Mouse (Mus musculus) adrenal gland, adult 18-20 months (tissue): Measurements from ENCODE around the gene Mlxipl. TPM values are rescaled to one million over a fixed set of nuclear protein-coding genes. Genes with fewer than 3 reads are reported as not detected.
A peak's percentile ranks its signal among the peaks of the same experiment; 100 is the strongest.
"Not testable (repeated sequence)": the region's sequence is repeated elsewhere in the genome, so short reads cannot be mapped to it uniquely, and the experiment has no call there.

Experiments
- DNase-seq, 2 experiments: peaks; one replicate each; pipeline ENCODE4 v3.0.0; 2021 to 2022; ENCODE audit warnings: low spot score in 2 of 2
- long read RNA-seq, 2 experiments: library from polyadenylated mRNA; stranded (forward); transcript quantifications; one replicate each; pipeline ENCODE4 v2.0.0; 2021
- total RNA-seq, 2 experiments: library from RNA; stranded (reverse); gene quantifications; 1 replicate in 1 of 2; 2 replicates in 1 of 2; pipeline ENCODE4 v1.2.3; 2021

Gene Mlxipl
- total RNA-seq = 100 to 1,000 TPM in 1 of 2 experiments, 10 to 100 TPM in 1; 67.0 to 169 TPM
- long read RNA-seq, experiment 1, partial matches to known transcripts = 57 of 99 reads
- long read RNA-seq, experiment 1, other reads (novel, unspliced or antisense) = 38 of 99 reads
- long read RNA-seq, experiment 2, partial matches to known transcripts = 32 of 49 reads
- long read RNA-seq, experiment 2, other reads (novel, unspliced or antisense) = 15 of 49 reads

DNA sequence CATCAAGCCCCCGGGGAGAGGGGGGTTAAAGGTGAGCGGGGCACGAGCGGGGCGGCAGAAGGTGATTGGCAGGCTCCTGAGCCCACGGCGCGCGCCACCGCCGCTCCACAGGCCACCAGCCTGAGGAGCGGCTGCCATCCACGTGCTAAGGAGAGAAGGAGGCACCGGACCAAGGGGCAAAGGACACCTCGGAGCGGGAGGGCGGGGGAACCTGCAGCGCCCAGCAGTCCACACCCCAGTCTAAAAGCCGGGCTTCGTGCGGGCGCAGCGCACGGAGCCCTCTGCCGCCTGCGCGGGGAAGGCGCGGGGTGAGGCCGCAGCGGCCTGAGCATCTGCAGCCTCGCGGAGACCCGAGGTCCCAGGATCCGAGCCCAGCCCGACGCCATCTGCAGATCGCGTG lies at the start of gene Mlxipl:
Mlxipl (plus strand) TSS at position 238 of the 400 bp plus-strand sequence.
- no peak for DNase-seq

DNA sequence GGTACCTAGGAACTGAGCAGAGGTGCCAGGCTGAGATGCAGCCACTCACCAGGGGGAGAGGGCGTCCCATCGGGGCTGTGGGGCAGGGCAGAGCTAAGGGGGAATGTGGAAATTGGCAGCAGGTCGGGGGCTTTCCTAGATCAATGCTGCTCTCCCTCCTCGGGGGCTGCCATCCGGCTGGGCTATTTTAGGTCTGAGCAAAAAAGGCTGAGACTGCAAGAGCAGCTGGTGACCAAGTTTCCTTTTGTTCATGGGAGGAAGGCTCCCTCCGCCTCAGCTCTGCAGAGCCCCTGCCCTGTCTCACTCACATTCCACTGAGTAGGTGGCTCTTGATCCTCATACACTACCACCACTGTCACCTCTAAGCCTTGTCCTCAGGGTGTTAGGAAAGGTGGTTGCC lies 49.6 kb upstream of the Mlxipl start:
- DNase-seq = no peak

DNA sequence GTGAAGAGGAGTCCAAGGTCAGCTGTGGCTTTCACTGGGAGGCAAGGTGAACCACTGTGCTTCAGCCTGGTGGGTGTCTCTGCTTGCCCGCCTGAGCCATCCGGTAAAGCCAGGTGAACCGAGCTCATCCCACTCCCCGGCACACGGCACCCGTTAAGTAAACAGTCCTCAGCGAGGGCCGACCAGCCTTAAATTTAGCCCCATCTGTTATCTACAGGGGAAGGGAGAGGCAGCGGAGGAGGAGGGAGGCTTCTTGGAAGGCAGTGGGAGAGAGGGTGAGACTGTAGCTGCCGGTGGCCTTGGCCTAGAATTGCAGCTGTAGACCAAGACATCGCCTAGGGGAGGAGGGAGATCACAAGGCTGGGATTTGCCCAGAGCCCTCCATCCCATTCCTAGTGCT lies 48.9 kb upstream of the Mlxipl start:
- peak in 1 of 2 experiments; percentile 48 for DNase-seq

DNA sequence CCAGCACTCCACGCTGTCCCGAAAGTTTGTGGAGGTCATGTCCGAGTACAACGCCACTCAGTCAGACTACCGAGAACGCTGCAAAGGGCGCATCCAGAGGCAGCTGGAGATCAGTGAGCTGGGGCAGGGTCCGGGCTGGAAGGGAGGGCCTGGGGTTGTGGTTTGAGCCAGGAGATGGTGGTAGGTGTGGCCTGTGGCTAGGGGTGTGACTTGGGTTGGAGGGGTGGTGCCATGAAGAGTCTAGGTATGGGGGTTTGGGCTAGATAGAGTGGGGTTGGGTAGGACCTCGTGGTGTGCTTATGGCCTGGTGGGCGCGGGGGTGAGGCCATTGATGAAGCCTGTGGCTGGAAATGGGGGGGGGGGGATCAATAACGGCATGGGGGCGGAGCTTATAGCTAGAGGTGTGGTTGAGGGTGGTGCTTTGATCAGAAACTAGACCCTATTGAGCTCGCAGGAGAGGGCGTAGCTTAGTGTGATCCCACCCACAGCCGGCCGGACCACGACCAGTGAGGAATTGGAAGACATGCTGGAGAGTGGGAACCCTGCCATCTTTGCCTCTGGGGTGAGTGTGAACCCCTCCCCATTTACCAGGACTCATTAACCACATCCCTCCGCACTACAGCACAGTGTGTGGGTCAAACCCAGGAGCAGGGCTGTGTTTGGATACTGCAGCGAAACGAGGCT lies 47.4 kb upstream of the Mlxipl start:
- no peak for DNase-seq

DNA sequence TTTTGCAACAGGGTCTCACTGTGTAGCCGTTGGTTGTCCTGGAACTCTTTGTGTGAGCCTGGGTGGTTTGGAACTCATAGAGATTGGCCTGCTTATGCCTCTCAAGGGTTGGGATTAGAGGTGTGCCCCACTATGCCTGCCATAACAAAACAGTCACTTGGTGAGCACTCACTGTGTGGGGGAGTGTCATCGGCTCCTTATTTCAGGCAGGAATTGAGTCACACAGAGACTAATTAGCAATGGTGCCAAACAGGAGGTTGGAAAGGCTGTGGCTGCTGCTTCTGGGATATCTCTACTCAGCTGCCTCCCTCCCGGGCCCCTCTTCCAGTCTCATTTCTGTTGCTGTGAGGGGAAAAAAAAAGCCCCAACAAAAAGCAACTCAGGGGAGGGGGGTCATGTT lies 45.1 kb upstream of the Mlxipl start:
- DNase-seq = no peak

DNA sequence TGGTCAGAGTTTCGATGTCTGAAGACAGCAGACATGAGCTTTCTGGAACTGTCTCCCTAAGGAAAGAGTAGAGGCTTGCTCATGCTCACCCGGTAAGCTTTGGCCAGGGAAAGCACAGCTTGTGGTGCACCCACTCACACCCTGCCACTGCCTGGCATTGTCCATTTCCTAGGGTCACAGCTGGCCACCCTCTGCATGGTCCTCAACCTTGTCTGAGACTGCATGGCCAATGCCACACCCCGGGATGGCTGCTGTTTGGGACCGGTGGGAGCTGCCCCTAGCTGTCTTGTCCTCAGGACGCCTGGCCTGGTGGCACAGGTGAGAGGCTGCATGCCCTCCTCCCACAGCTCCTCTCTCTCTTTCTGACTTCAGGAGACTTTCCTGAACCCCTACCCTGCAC lies 41.2 kb upstream of the Mlxipl start:
- no peak for DNase-seq

DNA sequence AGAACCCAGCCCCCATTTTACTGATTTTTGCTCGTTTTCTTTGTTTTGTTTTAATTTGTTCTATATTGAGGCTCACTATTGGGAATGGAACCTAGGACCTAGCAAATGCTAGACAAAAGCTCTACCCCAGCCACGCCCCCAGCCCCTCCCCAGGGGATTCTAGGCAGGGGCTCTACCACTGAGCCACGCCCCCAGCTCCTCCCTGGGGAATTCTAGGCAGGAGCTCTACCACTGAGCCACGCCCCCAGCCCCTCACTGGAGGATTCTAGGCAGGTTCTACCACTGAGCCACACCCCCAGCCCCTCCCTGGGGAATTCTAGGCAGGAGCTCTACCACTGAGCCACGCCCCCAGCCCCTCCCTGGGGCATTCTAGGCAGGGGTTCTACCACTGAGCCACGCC lies 40.4 kb upstream of the Mlxipl start:
- not testable (repeated sequence) for DNase-seq

DNA sequence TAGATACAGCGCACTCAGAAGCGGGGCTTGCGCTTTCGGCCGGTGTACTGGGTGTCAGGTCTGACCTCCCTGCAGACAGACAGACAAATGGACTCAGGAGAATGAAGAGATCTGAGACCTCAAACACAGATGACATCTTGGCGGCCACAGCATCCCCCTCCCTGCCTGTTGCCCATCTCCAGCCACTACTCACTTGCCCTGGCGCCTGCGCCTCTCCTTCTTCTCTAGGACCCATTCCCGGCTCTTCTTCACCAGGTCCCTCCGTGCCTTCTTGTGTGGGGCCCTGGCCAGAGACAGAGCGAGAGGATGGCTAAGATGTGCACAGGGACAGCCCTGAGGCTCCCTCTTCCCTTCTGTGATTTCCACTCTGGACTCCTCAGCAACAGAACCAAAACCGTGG lies 36.3 kb upstream of the Mlxipl start:
- DNase-seq = no peak

DNA sequence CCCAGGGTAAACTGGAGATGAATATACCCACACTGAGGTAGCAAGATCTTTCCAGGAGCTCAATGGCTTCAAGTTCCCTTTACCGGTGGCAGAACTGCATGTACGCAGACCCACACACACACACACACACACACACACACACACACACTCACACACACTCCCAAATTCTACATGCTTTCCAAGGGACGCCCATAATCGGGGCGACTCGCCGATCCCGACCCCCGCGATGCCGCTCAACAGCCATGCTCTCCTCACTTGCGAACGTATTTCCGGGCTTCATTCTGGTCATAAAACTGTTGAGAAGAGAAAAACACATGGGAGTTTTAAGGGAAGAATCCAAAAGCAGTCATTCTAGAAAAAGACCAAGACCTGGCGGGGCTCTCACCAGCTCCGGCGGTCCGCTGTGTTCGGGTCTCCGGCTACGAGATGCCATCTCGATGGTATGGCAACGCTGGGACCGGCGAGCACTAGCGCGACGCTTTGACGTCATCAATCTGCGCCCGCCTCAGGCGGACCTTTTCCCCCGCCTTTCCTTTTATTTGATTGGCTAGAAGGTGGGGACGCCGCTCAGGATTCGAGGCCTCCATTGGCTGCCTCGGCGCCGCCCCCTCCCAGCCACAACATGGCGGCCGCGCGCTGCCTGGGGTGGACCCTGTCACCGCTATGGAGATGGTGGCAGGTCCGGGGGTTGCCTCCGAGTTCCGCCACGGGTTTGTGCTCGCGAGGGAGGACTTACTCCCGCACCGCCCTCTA lies 25.9 kb upstream of the Mlxipl start, which contains the start of gene Dnajc30:
Dnajc30 (plus strand) TSS at position 574 of the 753 bp plus-strand sequence.
- peak; percentile 96 to 97 for DNase-seq

DNA sequence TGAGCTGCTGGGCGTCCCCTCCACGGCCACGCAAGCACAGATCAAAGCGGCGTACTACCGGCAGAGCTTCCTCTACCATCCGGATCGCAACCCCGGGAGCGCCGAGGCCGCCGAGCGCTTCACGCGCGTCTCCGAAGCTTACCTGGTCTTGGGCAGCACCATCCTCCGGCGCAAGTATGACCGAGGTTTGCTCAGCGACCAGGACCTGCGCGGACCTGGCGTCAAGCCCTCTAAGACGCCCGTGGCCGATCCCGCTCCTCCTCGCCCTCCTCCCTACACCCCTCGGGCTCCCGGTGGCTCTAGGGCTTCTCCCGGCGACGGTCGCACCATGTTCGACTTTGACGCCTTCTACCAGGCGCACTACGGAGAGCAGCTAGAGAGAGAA lies 25.3 kb upstream of the Mlxipl start:
- DNase-seq = no peak

DNA sequence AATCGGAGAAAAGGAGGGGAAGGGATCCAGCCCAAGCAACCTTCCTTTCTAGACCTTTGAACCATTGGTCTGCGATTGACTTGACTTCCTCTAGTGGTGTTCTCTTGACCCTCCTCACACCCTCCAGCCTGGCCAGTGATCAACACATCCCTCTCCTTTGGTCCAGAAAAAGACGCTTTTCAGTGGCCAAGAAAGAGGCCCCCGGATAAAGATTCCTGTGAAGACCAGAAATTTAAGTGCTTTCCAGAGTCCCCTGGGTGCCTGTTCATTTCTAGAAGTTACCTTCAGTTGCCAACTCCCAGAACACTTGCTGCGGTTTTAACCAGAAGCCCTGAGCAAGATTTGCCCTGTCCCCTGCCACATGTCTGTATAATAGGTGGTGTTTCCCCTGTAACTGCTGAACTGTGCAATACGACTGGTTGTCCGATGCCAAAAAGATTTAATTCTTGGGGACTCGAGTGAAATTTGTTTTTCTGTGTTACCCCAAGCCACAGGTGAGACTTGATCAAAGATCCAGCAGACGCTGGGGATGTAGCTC lies 24.7 kb upstream of the Mlxipl start, which contains the start of gene Bud23:
Bud23 (minus strand) TSS at position 51 of the 538 bp plus-strand sequence.
- DNase-seq = not testable (repeated sequence)

DNA sequence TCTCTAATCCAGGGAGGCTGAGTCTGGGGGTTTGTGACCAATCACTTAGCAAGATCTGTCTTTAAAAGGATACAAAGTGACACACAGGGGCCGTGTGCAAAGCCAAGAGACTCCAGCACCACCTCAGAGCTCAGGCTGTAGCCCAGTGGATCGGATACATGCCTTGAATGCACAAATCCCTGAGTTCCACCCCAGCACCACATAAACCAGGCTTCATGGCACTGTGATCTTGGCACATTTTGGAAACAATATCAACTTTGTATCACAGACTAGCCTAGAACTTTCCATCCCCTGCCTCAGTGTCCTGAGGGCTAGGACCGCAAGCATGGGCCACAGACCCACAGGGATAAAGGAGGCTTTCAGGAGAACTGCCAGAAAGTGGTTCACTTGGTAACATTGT lies 23.7 kb upstream of the Mlxipl start:
- DNase-seq = no peak

DNA sequence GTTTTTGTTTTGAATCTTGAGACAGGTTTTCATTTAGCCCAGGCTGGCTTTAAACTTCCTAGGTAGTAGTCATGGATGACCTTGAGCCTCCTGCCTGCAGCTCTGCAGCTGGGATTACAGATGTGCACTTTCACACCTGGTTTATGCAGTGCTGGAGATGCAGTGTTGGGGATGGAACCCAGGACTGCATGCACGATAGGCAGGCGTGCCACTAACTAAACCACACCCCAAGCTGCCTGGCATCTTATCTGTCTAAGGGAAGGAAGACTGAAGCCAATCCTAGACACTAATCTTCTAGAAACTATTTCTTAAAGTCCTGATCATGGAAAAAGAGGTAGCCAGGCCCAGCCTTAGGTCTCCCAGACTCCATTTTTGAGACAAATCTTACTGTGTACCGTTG lies 19.2 kb upstream of the Mlxipl start:
- no peak for DNase-seq

DNA sequence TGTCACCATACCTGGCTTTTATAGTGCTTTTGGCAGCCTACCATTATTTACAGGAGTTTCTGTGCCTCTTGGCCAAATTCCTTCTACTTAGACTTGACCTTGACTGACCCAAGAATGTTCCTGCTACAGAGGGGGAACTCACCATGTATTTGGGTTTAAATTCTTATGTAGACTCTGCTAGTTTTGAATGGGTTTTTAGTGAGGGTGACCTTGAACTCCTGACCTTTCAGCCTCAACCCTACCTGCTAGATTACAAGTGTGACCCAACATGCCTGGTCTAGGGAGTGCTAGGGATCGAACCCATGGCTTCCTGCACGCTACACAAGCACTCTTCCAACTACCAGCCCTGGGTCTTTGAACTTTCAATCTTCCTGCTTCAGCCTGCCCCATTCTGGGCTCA lies 17.6 kb upstream of the Mlxipl start:
- DNase-seq = no peak

DNA sequence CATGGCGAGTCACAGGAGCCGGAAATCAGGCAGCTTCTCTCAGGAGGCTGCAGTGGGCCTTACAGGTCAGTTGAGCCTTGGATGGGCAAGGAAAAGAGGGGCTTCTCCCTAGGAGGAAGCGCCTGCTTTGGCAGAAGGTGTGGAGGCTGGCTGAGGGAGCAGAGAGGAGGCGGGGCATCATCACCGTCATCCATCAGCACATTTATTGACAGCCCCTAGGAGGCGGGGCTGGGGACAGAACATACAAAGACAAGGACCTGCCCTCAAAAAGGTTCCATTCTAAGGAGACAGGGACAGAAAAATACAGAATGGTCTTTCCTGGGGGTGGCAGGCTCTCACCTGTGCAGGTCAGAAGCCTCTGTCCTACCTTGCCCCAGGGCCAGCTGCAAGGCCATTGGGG lies 17.0 kb upstream of the Mlxipl start:
- DNase-seq = no peak

DNA sequence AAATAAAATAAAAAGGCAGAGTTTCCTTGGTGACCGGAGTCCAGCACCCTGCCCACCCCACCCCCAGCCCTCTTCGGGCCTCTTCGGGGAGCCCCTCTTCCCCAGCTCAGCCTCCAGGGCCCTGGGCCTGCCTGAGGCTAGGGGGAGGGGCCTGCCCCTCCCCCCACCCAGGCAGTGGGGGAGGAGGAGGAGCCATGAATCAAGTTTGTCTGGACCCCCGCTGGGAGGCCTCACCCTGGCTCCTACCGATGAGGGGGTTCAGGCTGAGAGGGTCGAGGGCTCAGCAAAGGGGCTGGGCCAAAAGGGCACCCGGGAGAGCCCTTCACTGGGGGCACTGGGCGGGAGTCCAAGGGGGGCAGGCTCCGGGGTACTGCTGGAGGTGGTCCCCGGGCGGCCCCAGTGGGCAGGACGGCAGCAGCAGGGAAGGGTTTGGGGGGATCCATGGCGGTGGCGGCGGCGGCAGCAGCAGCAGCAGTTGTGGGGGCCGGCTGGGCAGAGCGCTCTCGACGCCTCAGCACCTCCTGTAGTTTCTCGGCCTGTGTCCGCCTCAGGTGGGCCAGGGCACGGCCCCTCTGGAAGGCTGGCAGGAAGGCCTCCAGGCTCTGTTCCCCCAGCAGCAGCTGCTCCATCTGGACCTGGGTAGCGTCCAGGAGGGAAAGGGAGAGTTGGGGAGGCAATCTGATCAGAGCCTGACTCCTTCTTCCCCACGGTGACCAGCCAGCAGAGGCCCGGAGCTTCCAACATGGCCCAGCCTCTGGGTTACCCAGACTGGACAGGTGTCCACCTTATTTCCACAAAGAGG lies 16.1 kb upstream of the Mlxipl start:
- DNase-seq = no peak

DNA sequence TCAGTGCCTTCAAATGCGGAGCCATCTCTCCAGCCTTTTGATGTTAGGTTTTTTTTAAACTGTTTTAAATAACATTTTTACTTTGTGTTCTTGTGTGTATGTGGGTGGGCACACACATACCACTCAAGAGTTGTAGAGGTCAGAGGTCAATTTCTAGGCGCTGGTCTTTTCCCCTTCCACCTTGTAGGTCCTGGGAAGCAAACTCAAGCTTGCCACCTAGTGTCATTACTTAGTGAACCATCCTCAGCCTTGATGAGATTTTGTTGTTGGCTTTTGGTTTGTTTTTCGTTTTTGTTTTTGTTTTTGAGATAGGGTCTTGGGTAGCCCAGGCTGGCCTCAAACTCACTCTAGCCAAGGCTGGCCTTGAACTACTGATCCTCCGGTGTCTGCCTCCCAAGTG lies 14.0 kb upstream of the Mlxipl start:
- no peak for DNase-seq

DNA sequence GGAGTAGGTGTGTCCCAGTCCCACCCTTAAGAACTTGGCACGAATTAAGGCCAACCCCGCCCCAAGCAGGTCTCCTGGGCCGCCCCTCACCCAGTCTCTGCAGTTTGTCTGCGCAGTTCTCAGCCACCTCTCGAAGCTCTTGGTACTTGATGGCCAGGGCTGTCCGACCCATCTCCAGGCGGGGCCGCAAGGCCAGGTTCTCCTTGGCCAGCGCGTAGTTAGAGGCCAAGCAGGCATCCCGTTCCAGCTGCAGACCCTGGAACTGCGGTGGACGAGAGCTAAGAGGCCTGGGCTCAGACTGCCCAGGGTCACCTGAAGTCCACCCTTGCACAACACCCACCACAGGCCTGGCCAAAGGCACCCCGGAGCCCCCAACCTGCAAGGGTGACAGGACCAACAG lies 13.3 kb upstream of the Mlxipl start:
- no peak for DNase-seq

DNA sequence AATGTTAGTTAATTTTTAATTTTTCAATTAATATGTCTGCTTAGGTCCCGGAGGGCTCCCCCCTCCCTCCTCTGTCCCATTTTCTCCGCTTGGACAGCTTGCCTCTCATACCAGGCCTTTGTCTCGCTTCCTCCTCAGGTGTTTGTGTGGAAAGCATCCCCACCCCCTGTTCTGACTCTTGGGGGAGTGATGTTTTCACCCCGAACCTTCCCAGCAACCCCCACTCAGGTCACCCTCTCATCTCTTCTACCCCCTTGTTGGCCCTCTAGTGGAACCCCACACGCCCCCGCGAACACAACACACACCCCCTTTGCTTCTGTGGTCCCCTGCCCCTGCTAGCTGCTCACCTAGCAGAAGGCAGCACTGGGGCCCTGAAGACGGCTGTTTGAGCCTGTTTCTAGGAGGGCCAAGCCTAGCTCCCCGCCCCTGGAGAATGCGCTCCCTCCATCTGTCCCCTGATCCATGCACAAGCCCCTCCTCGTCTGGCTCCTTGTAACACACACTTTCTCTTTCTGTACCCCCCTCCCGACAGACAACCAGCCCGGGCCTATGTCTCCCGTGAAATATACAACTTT lies 12.7 kb upstream of the Mlxipl start:
- DNase-seq = no peak

DNA sequence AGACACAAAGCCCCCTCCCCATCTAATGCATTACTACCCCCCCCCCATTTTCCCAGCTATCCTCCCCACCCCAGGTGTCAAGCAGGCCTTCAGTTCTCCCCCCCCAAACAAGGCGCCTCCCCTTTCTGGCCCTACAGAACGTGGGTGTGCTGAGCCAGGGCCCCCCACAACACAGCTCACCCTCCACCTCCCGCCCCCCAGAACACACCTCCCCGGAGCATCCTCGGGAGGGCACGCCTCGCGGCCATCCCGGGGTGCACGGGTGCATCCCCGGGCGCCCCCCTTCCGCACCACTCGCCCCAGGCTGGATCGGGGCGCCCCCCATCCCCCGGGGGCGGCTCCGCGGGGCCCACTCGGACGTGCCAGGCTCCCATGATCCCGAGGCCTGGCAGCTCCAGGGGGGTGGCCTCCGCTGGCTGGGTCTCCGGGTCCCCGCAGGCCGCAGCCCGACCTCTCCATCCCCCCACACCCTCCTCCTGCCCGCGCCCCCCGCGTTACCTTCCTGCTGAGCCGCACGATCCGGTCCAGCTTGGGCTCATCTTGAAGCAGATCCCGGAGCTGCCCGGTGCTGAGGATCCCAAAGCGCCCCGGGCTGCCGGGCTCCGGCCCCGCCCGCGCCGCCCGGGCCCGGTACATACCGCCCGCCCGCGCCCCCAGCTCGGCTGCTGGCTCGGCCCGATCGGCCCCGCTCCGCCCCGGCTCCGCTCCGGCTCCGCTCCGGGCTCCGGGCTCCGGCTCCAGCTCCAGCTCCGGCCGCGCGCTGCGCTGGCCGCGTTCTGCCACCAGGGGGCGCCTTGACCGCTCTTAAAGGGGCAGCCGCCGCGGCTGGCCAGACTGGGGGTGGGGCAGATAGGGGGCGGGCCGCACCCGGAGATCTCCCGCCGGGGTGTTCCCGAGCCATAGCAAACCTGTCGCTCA lies 11.9 kb upstream of the Mlxipl start, which contains the start of gene Vps37d:
Vps37d (minus strand) TSS at position 703 of the 918 bp plus-strand sequence.
- peak; percentile 97 to 99 for DNase-seq
